Mouse (Mus musculus): ENCODE measurements around the gene Coro2b.

- no peak for TF ChIP-seq GATA1 (IDR thresholded peaks at IDR 0.05; ENCODE audit: borderline replicate concordance, low read length)
- no peak for TF ChIP-seq FLI1 (IDR thresholded peaks at IDR 0.05; ENCODE audit: low read length)
These were observed 81.5 kb downstream of the Coro2b start for GRCm38 (mm10) chr9:62455210-62455969.

Data from megakaryocyte, embryonic 14.5 days (primary cell).